Mouse (Mus musculus) induced T-regulatory cell, adult 2 months (primary cell): Measurements from ENCODE around the gene Gldc.
A peak's percentile ranks its signal among the peaks of the same experiment; 100 is the strongest.

Experiments used
- DNase-seq: peaks from one replicate; pipeline ENCODE4 v3.0.0-alpha.2; 2012; ENCODE audit warnings: low read depth

Gene Gldc

DNA sequence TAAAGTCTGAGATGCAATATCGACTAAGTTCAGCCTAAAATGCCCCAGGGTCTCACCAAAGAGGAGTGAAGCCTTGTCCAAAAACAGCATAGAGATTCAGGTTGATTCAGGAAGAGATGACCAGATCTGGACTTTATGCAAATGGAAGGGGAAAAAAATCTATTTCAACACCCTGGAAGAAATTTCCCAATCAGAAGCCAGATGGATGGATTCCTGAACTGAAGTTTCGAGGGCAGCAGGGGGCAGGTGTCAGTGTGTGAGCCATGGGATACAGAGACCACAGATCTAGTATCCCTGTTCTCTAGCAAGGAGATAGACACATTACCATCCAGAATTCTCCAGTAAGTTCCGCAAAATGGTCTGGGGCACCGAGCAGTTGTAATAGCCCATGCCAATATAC lies 17.0 kb downstream of the Gldc start:
- DNase-seq: no peak

DNA sequence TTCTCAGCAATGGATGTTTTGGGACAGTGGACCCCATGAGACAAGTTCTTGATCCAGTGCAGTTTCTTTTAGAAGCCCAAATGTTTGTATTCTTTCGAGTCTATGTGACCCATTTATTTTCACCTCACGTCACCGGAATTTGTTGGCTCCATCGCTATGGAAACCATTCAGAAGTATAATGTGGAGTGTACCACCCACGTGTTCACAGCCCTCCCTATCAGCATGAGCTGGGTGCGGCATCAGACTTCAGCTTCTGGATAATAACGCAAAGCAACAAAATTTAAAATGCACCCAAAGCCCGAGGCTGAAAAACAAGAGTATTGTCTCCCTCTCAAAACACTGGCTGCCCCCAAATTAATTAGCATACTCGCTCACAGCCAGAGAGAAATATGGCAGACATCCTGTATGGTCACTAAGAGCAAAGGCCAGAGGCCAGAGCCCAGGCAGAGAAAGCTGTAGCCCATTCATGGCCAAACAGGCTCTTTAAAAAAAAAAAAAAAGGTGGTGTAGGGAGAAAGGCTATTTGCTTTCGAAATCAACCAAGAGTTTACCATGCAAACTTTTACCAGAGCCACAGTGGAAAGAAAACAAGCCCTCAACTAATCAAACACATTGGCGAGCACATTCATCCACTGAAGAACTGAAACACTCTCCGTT lies 18.1 kb downstream of the Gldc start:
- DNase-seq: no peak

DNA sequence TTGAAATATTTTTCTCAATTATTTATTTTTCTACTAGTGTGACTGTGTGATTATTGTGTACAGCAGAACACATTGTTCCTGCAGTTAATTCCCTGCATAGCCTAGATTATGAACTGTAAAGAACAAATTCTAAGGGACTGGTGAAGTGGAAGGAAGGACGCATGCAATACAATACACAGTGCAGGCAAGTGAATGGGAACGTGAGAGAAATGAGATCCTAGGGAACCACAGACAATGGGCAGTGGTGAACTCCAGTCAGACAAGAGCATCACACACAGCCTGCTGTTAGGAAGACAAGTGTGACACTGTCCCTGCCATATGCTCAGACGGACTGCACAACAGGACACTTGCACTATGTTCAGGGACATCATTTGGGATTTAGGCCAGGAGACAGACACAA lies 21.5 kb downstream of the Gldc start:
- no peak for DNase-seq

DNA sequence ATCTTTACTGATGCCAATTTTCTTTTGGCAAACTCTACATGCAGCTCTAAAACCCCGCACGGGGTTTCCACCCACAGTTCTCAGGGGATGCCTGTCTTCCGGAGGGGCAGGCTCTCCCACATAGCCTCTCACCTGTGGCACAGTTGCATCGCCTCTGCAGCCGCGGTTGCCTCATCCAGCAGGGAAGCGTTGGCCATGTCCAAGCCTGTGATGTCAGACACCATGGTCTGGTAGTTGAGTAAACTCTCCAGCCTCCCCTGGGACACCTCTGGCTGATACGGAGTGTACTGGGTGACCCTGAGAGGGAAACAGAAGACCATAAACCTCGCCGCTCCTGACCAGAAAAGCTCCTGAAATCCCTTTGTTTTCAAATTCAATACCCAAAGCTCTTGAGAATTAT lies 23.9 kb downstream of the Gldc start:
- no peak for DNase-seq

DNA sequence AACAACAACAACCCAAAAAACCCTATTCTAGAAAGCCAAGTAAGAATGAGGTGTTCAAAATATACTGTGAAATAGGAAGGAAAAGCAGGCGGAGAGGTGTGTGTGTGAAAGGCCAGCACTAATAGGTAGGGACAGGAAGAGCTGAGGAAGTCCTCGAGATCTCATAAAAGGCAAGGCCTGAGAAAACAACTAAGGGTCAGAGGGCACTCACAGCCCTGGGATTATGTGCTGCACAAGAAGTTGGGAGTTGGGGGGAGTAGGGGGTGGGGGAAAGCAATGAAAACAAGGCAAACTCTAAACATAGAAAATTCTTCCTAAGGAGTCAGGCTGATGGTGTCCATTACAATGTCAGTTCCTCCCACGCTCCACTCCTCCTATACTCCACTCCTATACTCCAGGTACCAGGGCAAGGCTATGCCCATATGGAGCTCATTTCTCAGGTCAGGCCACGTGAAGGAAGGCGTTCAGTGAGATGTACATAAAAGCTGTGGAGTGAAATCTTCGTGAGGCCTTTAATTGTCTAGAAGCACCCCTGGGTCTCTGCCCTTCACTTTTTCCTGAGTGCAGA lies 25.9 kb downstream of the Gldc start:
- DNase-seq: no peak

DNA sequence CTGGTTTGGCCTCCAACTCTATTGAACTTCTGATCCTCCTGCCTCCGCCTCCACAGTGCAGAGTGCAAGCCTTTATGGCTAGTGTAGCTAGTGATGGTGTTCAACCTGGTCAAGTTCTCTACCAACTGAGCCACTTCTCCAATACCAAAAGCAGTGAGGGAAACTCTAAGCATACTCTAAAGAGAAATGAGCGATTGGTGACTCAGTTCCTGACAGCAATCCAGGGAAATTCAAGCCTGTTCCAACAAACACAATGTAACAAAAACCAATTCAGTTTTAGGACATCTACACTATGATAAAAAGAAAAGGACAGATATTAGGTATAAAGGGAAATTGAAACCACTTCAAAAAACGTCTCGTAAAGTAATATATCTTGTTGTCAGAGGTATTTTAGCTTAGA lies 27.9 kb downstream of the Gldc start:
- DNase-seq: no peak

DNA sequence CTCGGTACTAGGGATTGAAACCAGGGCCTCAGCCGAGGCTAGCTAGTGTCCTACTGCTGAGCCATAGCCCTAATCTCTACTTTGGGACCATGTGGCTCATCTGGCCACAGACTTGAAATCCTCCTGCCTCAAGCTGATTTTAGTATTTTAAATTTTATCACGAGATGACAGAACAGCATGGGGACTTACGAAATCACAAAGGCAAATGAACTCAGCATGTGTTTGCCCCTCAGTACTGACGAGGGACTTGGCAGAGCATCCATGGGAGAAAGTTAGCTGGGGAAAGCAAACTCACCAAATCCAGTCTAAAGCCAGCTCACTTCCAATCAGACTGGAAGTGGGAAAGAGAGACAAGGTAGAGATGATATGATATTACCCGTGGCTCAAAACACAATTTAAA lies 28.5 kb downstream of the Gldc start:
- no peak for DNase-seq

DNA sequence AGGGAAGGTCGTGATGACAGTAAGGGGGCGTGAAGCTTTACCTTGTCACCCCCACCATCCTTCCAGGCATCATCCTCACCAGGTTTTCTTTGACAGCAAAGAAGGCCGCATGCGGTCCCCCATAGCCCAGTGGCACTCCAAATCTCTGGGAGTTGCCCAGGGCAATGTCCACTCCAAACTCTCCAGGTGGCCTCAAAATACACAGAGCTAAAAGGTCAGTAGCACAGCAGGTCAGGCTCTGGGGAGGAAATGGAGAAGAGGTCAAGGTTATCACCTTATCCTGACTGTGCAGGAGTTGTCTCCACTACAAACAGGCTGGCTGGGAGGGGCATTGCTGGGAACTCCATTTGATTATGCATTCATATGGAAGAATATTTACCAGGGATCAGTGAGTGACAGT lies 30.1 kb downstream of the Gldc start:
- no peak for DNase-seq

DNA sequence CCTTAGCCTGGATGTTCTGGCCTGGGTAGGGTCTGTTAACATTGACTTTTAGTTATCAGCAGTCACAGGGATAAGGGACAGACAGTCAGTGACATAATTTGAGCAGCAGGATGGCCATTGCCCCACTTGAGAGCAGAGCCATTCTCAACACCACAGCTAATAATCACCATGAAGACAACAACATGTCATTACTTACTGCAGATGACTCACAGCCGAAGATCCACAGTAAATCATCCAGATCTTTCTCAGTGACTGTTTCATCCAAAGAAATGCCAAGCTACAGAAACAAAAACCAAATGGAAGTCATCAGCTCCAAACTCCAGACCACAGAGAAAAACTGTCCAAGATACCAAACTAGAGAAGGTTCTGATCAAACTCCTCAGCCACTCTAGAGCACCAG lies 38.9 kb downstream of the Gldc start:
- DNase-seq: no peak

DNA sequence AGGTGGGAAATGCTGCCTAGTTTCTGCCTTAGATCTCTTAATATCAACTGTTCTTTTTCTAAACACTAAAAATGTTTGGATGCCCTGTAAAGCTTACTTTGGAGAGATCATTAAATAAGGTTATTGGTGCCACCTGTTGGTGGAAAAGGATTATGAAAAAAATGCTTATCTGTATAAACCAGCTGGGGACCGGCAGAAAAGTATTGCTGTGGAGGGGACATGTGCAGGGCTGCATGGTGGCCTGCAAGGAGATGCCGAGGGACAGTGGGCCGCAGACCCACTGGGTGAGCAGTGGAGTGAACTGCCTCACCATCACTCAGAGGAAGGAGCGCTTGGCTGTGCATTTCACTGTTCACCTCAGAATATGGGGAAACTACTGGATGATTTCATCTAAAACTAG lies 47.1 kb downstream of the Gldc start:
- DNase-seq: peak; percentile 61

DNA sequence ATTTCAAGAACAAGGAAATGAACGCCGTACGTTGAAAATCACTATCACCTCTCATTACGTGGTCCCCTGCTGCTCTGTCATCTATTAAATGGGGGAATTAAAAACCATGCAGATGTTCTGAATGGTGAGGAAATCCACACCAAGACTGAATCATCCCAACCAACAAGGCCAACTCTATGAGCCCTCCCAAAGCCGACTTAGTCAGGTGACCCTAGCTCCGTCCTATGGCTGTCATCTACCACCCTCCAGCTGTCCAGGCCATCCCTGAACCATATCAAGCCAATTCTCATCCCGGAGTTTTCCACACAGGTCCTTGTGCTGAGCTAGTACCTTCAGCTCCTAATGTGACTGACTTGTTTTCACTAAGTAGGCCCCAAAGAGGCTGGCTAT lies 49.6 kb downstream of the Gldc start:
- DNase-seq: no peak

DNA sequence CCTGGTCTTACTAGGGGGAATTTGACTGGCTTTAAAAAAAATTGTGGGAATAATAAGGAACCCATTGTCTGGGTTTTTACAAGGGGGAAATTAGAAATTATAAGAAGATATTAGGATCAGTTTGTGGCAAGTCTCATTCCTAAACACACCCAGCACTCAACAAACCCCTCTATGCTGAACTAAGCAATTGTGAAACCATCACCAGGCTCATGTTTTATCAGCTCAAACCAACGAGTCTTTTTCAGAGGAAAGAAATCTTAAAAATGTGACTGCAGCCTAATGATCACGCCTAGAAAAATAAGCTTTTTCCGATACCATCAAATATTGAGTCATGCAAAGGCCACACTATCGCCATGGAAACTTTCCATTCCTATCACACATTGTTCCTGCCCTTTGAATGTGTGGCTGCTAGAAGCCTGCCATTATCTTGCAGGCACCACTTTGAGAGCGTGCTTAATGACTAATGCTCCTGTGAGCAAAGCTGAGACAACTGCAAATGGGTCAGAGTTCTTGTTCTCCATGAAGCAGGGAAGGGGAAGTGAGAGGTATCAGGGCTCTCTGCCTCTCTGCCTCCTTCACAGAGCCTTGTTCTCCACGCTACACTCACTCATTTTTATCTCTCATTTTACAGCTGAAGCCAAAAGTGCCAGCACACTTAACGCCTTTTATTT lies 50.1 kb downstream of the Gldc start:
- peak; percentile 4 for DNase-seq

DNA sequence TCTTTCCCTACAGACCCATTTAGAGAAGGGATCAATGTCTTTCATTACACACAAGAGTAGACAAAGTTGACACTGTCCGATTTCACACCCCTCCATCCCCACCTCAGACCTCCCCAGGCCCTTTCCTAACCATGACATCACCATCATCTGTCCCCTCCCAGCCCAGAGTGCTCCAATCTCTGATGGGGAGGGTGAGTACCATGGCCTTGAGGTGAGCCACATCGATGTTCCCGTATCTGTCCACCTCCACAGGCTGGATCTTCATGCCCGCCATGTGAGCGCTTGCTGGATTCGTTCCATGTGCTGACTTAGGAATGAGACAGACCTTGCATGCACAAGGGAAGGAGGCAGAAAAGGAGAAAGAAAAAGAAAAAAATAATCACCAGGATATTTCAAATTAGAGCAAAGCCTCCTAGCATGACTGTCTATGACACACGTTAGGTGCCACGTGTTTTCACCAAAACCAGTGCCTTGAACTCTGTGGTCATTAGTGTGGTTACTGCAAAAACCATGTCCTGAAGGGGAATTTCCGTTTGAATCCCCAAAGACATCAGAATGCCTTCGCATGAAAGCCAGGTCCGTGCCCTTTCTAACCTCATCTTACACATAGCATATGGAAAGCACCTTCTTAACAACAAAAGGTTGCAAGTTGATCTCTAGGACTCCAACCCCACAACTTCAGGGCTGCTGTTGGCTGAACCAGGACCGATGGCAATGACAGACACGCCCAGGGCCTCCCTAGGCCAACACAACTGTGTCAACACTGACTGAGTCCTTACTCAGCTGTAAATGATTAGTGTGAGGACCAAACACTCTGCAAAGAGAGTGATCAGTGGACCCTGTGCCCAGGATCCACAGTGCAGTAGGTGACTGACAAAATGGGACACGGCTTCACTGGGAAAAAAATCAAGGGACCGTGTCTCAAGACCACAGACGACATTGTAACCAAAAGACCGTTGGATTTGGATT lies 56.6 kb downstream of the Gldc start:
- DNase-seq: no peak

DNA sequence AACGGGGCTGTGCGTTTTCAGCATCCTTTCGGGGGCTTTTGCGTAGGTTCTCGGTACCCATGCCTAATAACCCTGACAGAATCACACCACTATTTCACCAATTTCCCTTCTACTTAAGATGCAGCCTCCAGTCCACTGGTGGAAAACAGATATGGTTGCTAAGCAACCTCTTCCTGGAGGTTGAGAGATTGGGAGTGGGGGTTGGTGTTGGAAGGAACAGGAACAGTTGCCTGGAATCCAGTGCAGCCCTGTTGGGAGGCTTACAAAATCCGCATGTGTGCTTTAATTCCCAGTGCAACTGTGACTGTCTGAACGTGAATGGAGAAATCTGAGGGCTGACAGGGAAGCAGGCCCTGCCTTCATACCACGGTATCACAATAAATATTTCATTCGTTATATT lies 57.5 kb downstream of the Gldc start:
- DNase-seq: no peak

DNA sequence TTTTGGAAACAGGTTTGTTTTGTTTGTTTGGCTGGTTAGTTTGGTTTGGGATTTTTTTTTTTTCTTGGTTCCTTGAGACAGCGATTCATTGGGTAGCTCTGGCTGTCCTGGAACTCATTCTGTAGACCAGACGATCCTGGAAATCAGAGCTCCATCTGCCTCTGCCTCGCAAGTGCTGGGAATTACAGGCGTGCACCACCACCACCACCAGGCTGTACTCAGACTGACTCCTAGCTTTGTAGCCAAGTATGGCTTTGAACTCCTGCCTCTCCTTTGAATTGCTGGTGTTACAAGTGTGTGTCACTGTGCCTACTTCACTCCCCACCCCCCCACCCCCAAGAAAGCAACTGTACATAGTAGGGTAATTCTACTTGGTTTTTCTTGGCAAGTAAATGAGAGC lies 58.0 kb downstream of the Gldc start:
- no peak for DNase-seq

DNA sequence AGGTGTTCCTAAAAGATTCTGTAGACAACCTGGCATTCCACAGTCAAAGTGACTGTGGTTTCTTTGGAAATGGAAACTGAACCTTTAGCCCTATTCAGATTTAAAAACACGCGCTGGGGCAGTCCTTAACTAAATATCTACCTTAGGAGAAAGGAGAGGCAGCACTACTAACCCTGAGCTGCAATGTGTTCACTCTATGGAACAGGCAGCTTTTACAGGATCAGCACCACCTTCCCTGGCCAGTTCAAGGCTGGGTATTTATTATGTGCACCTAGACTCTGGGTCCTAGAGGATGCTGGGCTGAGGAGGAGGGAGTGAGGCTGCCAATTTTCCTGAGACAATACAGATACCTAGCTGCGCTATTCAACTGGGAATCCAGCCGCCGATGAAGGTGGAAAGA lies 59.6 kb downstream of the Gldc start:
- DNase-seq: no peak

DNA sequence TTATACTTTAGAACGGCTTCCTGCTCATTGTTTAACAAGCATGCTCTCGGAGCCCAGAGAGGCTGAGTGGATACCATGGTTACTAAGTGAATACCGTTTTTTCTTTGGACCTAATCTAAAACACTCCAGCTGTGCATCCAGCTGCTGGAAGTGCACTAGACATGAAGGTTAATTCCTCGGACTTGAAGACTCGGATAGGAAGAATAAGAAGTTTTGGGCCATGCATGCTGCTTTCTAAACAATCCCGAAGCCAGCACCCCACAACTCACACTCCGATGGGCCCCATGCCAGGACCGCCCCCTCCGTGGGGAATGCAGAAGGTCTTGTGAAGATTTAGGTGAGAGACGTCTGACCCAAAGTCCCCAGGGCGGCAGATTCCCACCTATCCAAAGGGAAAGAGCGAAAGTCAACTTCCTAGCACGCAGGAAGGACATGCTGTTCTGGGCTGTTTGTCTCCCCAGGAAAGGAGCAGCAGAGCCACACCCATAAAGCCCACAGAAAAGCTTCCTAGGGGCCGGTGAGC lies 60.2 kb downstream of the Gldc start:
- no peak for DNase-seq

DNA sequence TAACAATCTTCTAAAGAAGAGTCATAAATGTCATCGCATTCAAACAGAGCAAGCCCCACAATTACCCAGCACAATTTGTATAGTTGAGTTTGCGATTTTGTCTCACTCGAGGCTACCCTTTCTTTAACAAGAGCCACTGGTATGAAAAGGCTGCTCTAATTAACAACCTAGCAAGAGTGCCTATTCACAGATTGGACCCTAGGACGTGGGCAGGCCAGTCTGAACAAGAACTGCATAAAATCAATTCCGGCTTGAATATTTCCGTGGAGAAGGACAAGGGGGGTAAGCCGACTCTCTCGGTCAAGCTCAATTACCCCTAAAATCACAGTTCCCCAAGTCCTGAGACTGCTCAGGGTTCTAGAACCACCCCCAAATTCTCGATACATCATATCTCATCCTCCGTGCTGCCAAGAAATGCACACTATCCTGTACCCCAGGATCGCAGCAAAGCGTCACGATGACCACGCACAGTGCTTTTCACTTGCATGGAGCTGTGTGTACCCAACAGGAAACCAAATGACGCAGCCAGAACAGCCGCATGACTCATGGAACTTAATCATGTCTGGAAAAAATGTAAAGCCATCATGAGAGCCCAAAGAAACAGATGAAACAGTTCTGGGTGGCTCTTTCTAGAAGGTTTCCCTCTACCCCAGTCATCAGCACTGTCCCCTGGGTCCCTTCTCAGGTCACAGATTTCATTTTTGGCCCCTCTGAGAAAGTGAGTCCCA lies 62.1 kb downstream of the Gldc start:
- DNase-seq: peak; percentile 13

DNA sequence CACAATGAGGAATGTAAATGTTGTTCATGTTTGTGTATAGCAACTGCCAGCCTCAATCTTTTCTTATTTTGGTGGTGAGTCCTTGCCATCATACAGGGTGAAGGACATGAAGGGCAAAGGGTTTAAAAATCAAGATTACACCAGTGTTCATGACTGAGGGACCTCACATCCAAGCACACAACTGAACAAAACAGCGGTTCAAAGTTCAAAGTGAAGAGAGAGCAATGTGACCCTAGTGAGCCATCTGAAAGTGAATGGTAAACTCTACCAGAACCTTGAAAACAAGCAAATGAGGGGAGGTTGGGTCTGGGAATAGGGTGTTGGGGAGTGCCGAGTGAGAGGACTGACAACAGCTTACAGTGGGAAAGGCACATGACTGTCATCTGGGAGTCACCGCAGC lies 63.8 kb downstream of the Gldc start:
- no peak for DNase-seq

DNA sequence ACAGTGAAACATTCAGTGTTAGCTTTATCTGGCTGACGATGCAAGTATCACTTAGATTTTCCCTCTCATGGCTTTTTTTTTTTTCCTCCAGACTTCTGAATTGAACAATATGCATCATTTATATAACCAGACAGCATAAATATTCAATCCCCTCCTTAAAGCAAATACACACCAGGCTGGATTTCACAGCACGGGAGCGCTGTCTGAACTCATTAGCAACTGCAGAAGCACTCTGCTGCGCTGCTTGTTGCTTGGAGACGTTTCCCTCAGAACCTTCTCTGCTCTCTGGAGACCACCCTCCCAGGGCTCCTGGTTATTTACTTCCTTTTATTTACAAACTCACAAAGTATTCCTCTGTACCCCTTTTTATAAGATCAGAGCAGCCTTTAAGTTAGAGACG lies 66.1 kb downstream of the Gldc start:
- no peak for DNase-seq

DNA sequence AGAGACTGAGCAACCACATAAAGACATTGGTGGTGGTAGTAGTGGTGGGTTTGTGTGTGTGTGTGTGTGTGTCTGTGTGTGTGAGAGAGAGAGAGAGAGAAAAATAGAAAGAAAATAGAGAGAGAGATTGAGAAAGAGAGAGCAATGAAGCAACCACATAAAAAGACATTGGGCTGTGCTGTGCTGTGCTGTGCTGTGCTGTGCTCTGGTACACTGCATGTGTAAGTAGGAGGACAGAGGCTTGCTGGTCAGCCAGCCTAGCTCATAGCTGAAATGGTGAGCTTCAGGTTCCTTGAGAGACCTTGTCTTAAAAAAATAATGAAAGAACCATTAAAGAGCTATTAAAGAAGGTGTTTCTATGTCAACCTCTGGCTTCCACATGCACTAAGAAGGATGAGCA lies 66.6 kb downstream of the Gldc start:
- no peak for DNase-seq
